Mouse (Mus musculus): ENCODE measurements around the gene Pdlim4.

Pdlim4 gene

DNA sequence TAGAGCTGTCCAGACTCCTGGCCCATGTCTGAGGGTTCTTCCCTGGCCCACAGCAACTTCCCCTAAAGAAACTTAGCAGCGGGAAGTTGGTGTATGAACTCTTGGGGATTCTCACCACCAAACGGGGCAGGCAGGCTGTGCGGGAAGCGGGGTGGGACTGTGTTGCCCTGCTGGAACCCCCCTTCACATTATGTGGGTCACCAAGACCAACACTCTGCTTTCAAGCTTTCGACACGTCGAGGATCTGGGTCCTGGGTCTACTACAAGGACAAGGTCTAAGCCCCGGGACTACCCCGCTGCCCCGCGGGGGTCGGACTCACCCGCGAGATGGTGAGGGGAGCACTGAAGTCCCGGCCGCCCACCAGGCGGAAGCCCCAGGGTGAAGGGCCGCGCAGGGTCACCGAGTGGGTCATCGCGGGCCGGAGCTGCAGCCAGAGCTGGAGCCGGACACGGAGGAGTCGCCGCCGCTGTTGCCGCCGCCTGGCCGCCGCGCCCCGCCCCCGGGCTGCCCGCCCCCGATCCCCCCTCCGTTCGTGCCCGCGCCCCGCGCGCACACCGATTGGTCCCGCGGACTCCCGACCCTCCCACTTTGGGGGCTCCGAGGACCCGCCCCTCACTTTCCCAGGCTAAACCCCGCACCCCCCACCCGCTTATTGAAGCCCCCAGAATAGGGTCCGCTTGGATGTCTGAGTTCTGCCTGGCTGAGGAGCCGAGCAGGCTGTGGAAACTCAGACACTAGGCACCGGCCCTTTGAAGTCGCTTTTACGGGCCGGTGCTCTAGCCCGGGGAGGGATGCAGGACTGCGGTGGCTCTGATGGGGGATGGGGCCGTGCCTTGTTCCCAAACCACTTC, at the start of gene Pdlim4:
Gene Pdlim4 (minus strand): TSS at position 495 of the 852 bp plus-strand sequence.
- DNase-seq (ENCODE audit: extremely low read depth, low read depth, low spot score): no peak

DNA sequence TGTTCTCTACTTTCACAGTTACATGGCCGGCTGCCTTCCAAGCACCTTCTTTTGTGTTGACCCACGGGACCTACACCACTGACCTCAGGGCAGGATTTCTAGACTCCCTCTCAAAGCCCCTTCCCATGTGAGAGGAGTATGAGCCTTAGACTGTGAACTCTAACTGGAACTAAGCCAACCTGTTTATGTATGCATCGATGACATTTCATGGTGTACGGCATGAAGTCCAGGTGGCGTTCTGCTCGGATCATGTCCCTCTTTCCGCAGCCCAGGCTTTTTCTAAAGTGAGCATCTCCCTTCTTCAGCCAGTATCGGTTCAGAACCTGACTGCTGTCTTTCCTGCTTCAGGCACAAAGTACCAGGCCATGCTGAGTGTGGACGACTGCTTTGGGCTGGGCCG, 48.3 kb upstream of the Pdlim4 start:
- DNase-seq (ENCODE audit: extremely low read depth, low read depth, low spot score): no peak

DNA sequence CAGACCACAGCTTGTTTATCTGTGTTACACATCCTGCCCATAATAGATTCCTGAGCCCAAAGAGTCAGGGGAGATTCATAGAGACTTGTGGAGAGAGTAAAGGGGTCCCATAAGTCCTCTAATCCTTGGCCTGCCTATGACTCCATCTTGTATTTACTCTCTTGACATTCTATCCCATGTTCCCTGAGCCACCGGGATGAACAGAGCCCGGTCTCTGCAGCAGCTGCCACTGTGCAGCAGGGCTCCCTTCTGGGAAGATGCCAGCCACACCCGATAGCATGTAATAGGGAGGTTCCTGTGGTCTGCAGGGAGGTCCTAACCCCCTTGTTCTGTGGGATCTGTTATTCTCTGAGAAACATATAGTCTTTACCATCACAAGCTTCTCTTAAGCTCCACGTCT, 47.6 kb upstream of the Pdlim4 start:
- DNase-seq (ENCODE audit: extremely low read depth, low read depth, low spot score): no peak

DNA sequence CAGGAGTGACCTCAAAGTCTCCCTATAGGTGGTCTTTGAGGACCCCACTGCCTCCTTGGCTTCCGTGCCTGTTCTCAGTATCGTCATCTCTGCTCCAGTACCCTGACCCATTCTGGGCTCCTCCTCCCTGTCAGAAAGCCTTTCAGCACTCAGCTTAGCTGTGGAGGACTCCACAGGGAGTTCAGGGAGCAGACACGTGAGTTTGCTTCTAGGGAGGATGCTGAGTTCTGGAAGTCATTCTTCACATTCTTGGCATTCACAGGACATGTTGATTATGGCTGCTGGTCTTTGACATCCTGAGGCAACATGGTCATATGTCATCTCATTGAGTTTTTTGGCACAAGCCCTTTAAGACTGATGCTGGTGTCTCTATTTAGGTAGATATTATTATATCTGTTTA, 47.1 kb upstream of the Pdlim4 start:
- no peak for DNase-seq (ENCODE audit: extremely low read depth, low read depth, low spot score)

DNA sequence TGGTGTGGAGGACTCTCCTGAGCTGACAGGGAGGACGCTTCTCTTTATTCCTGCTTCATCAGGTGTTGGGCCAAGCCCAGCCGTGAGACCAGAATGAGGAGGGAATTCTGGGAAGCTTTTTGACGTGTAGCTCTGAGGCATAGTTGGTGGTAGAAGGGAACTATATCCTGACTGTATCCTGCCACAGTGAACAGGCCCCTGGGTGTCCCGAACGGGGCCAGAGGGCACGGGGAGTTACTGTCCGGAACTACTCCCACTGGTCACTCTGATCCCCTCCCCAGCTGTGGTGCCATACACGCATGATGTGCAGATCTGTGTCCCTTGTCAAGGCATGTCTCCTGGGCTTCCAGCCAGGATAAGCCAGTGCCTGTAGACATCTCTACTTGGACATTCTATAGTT, 46.5 kb upstream of the Pdlim4 start:
- no peak for DNase-seq (ENCODE audit: extremely low read depth, low read depth, low spot score)

DNA sequence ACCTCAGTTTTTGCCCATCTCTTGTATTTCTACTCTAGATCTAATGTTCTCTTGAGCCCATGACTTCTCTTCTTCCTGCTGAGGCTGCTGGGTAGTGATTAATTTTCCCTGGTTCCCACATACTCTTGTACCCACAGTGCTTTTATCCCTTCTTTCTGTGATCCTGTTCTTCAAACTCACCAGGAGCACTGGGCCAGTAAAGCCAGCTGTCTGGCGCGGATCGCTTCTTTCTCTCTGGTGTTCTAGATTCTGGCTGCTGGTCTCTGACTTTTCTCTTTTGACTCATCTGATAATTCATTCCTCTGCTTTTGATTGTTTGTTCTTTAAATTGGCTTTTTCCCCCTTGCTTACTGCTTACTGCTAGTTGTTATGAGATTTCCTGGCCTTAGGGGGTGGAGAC, 45.9 kb upstream of the Pdlim4 start:
- DNase-seq (ENCODE audit: extremely low read depth, low read depth, low spot score): no peak

DNA sequence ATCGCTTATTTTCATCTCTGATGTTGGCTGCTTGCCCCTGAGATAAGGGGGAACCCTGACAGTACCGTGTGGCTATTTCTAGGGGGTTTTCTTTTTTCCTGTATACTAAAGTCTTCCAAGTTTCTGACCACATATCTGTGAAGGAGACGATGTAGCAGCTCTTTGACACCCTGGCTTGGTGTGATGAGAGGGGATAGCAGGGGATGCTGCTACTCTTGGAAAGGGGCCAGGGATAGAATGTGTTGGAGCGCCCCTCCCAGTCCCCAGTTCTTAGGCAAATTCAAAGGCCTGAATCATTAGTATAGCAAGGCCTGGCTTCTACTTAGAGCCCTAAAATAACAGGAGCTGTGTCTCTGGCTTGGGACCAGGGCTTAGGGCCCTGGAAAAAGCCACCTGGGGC, 44.5 kb upstream of the Pdlim4 start:
- DNase-seq (ENCODE audit: extremely low read depth, low read depth, low spot score): no peak

DNA sequence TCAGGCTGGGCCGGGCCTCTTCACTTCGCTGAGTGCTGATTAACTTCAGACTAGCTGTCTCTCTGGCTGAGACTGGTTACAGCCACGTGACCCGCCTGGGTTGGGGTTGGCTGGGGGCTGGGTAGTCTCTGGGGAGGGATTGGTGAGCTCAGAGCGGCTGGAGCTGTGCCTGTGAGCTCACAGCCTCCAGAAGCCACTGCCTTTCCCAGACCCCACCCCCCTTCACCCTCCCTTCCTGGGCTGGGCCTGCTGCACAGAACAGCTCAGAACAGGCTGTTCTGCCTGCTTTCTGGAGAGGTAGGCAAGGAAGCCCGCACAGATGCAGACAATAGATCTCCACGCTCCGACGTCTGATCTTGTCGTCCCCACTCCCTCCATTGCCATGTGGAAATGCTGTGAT, 44.1 kb upstream of the Pdlim4 start:
- no peak for DNase-seq (ENCODE audit: extremely low read depth, low read depth, low spot score)

DNA sequence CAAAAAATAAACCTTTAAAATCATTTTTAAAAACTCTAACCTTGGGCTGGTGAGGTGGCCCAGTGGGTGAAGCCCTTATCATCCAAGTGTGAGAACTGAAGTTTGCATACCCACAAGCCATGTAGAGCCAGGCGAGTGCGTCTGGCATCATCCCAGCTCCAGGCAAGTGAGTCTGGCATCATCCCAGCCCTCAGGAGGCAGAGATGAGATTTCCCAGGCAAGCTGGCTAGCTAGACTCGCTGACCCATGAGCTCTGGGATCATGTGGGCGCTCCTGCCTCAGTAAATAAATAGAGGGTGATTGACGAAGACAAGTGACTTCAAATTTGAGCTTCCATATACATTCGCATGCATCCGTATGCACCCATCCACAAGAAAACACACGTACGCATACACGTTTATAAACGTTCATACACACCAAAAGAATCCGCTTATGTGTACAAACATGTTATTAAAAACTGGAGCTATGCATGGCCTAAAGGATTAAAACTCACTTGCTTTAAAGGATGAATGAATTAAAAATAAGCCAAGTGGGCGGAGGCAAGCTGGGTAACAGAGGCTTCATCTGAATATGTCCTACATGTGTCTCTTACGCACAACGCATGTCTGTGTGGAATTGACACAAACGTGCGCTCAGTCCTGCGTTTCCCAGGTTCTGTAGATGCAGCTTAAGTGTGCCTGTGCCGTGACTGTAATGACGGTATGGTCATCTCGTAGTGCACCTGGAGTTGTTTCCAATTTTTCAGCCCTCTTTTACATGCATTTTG, 43.3 kb upstream of the Pdlim4 start:
- DNase-seq (ENCODE audit: extremely low read depth, low read depth, low spot score): no peak

DNA sequence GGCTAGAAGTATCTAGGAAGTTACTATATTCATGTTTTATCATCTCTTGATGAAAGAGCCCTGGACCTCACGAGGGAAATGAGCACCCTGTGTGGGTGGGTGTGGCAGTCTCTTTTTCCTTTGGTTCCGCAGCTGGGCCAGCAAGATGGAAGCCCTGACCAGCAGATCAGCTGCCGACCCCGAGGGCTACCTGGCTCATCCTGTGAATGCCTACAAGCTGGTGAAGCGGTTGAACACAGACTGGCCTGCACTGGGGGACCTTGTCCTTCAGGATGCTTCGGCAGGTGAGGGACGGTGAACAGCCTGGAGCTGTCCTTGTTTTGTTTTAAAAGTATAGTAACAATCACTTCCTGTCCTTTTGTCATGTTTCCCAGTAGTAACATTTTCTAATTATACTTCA, 42.5 kb upstream of the Pdlim4 start:
- no peak for DNase-seq (ENCODE audit: extremely low read depth, low read depth, low spot score)

DNA sequence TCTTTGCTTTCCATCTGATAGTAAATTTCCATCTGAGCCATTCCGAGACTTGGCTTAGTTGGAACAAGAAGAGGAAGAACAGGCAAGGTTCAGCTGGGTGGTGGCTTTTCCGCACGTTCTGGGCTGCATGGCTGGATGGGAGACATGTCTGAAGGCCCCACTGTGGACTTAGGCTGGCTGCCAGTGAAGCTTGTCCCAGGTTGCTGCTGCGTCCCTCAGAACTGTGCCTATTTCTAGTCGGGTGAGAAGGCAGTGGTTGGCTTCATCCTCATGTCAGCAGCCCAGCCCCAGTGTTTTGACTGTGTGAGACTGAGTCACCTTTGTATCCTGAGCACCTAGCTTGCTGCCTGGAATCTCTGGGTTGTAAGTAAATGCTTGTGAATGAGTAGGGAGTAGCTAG, 40.1 kb upstream of the Pdlim4 start:
- DNase-seq (ENCODE audit: extremely low read depth, low read depth, low spot score): no peak

DNA sequence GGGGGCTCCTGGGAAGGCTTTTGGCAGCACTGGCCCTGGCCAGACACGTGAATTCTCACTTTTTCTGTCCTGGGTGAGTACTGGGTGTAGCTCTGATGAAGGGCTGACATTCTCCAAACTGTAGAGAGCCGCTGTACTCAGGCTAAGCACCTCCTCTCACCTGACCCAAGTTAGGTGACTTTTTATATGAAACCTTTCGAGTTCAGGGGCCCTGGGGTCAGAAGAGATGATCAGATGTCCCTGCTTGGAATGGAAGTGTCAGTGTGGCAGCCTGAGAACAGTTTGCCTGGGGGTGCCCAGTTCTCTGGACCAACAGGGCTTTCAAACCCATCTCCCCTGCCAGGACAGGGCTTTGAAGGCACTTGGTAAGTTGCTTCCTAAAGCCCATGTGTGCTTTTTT, 39.3 kb upstream of the Pdlim4 start:
- DNase-seq (ENCODE audit: extremely low read depth, low read depth, low spot score): no peak

DNA sequence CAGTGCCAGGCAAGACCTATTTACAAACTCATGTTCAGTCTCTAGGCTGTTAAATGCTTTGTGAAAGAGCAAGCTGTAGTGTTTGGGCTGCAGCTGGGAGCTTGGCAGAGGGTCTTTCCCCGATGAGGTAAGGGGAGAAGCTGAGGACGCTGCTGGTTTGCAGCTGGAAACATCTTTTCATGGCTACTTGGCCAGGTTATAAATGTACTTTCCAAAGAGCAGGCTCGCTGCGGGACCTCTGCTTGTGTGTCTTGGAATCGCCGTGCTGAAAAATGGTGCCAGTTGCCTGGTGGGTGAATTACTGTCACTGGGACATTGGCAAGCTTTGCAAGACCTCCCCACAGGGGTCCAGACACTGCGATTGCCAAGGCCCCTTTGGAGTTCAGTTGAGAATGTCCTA, 38.4 kb upstream of the Pdlim4 start:
- DNase-seq (ENCODE audit: extremely low read depth, low read depth, low spot score): no peak

DNA sequence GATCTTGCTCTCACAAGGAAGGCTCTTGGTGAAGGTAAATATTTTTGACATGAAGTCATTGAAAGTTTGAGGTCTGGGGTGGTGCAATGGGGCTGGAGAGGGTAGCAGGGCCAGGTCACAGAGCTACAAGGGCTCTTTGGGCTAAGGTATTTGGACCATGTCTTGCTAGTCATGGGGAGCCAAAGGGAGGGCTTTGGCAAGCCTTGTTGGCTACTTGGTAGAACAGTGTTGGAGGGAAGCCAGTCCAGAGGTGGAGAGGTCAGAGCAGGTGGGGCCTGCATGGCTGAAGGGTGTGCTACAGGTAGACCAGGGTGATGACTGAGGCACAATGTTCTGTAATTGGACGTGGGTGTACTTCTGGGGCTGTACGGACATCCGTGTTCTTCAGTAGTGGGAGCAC, 37.9 kb upstream of the Pdlim4 start:
- DNase-seq (ENCODE audit: extremely low read depth, low read depth, low spot score): no peak

DNA sequence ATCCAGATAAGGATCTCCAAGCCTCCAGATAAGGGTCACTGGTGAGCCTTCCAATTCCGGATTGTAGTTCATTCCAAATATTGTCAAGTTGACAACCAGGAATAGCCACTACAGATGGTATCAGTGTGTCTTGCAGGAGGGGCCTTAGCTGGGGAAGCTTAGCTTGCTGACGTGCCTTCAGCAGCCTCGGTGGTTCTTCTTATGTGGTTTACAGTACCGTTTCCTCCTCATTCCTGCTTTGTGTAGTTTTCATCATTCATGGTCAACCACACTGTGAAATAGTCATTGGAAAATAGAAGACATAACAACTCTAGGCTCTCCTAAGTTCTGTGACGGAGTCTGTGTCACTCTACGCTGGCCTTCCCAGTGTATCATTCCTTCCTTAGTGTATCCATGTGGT, 36.2 kb upstream of the Pdlim4 start:
- no peak for DNase-seq (ENCODE audit: extremely low read depth, low read depth, low spot score)

DNA sequence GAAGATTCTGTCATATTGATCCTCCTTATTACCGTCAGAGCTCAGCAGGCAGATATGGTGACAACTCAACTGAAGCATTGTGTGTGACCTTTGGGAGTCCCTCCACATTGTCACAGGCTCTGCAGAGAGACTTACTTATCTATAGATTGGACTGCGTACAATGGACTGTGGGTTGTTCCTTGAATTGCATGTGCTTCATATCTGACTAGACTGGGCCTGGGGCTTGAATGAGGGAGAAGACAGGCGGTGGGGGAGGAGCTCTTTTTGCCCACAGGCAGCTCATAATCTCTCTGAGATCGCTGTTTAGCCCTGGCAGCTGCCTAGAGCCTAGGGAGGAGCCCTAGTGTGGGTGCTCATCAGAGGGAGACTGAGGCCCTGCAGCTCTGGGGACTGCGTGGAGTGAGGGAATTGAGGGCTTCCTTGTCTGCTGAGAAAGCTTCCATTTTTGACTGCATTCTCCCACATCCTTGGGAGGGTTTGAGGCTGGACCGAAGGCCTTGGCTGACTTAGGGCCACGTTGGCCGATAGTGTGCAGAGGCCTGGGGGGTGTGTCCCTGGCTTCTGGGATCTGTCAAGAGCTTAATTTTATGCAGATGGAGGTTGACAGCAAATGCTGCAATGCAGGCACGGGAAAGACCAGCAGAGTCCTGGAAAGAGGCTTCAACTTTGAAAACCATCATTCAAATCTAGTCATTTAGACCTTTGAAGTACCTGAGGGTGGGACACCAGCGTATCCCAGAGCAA, 34.1 kb upstream of the Pdlim4 start:
- no peak for DNase-seq (ENCODE audit: extremely low read depth, low read depth, low spot score)

DNA sequence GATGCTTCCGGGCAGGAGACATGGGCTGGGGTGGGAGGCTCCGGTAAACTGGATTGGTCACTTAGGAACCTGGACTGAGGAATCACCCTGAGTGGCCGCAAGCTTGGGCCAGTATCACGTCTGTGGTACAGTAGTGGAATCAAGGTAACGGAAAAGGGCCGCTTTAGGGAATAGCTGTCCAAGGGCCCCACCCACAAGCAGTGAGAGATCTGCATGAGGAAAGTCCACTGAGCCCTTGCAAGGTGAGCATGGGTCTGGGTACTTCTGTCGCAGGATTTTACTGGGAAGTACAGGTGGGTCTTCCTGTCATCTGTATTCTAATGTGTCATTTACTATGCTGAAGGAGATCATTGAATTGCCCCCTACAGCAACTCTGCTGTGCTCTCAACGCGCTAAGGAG, 32.9 kb upstream of the Pdlim4 start:
- no peak for DNase-seq (ENCODE audit: extremely low read depth, low read depth, low spot score)

DNA sequence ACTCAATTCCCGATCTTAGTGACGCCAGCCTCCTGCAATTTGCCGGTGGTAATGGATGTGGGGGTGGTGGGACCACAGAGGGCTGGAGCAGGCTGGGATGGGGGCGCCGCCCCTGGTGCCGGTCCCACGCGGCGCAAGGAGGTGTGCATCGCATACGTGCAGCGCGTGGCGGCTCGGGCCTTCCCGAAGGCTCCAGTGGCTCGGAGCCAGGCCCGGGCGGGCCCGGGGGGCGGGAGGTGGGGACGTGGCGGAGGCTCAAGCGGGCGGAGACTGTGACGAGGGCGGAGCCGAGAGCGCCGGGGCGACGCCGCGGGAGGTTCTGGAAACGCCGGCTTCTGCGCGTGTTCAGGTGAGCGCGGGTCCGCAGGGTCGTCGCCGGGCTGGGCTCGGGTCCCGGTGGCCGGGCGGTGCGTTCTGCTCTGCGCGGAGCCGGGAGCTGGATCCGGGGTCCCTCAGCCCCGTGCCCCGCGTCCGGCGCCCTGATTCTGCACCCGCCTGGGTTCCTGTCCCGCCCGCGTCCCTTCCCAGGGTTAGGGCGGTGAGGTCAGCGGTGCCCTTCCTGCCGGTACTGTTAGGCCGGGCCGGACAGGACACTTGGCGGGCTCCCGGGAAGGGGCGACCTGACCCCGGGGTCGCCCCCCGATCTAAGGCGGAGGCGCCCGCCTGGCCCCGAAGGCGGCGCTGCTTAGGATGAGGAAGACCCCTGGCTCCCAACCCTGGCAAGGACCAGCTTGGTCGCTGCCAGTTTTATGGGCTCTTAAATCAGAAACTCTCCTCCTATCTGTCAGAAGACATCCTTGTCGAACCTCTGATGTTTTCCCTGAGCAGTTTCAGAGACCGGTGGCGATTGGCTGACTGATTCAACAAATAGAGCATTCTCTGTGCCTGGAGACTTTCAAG, 32.1 kb upstream of the Pdlim4 start:
- DNase-seq (ENCODE audit: extremely low read depth, low read depth, low spot score): no peak

DNA sequence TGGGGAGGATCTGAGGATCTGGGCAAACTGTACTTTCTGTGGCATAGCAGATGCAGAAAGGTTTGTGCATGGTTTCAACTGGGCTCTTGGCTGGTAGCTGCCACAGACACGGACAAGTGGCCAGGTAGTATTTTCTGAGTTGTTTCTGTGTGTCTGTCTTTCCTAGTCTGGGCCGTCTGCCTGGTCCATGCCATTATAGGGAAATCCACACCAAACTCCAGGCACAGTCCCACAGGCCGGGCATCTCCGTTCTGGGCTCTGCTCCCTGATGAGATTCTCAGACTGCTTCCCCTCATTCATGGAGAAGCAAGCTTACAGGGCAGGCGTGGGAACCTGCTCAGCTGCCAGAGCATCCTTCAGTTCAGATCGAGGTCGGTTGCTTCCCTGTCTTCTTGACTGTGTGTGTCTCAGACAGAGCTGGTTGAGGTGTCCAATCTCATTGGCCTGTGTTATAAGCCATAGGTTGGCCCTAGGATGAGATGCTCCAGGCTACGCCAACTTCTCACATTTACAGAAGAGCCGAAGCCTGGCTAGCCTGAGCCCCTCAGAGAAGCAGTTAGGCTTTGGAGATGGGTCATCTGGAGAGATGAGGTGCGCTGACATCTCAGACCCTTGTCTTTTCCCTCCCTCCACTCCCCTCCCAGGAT, 31.4 kb upstream of the Pdlim4 start, which contains the start of gene P4ha2:
Gene P4ha2 (plus strand): TSS at position 51 of the 647 bp plus-strand sequence.
- no peak for DNase-seq (ENCODE audit: extremely low read depth, low read depth, low spot score)

DNA sequence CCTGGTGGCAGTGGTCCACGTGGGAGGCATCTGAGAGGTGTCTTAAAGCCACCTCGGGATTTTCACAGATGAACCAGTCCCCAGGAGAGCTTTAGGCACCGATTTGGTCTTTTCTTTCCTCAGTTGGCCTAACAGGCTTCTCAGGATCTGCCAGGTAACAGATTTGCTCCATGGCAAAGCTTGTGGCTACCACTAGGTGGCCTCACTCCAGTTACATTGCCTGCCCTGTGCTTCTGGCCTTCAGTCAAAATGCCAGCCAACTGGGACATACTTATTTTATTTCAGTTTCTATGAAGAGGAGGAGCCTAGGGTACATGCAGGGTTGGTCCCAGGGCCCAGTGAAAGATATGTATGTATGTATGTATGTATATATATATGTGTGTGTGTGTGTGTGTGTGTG, 24.2 kb upstream of the Pdlim4 start:
- no peak for DNase-seq (ENCODE audit: extremely low read depth, low read depth, low spot score)
